Mouse (Mus musculus) bone marrow, adult 2 months (tissue): ENCODE measurements at regions not wholly inside any gene's neighbourhood (a gene's known extent, or its start where the extent isn't known, plus 50 kb on each side); places are given as distances from the start of the nearest gene placed in this dataset.
"Not testable (repeated sequence)": the region's sequence is repeated elsewhere in the genome, so short reads cannot be mapped to it uniquely, and the experiment has no call there.

ENCODE experiments used
- H3K27ac ChIP-seq: fragments of 200-500 bp; 2 replicates; pipeline ENCODE4 v1.5.1; 2012; ENCODE audit warnings: low read depth, mild to moderate bottlenecking, control low read depth, inconsistent platforms, low read length; ENCODE audit not compliant: control insufficient read depth, poor library complexity, insufficient read depth
- H3K4me1 ChIP-seq: fragments of 200-500 bp; 2 replicates; pipeline ENCODE4 v1.6.1; 2011; ENCODE audit warnings: low read length; ENCODE audit not compliant: control insufficient read depth, insufficient read depth
- H3K4me3 ChIP-seq: fragments of 200-500 bp; replicated peaks from 2 replicates; pipeline ENCODE3; 2011; ENCODE audit warnings: mild to moderate bottlenecking, low read depth, low read length, control low read depth; ENCODE audit not compliant: control insufficient read depth
- CTCF ChIP-seq: fragments of 200-500 bp; IDR thresholded peaks from 2 replicates; pipeline ENCODE4 v1.5.1; 2011; ENCODE audit warnings: low read length, control low read depth; ENCODE audit not compliant: control insufficient read depth, insufficient read depth
- POLR2A ChIP-seq: fragments of 200-500 bp; IDR thresholded peaks from 2 replicates; pipeline ENCODE4 v1.6.1; 2011; ENCODE audit warnings: low read depth, mild to moderate bottlenecking, control low read depth, low read length, borderline replicate concordance; ENCODE audit not compliant: control insufficient read depth
- WGBS: fragments of 180-500 bp; shearing (Covaris S2); methylation state at CpG from one replicate; pipeline ENCODE4 v1.1.7; 2018; 5-methylcytosine and 5-hydroxymethylcytosine counted together

GRCm38 (mm10) chr6:48215212-48215611 is 128.8 kb upstream of the Zfp746 start:
- Histone ChIP-seq H3K4me1 (no peaks in the 10 kb centered on the region), H3K4me3 (no peak overlapping the region), H3K27ac (no peak overlapping the region)
- 84% methylated on average over 4 of the region's 4 CpGs for WGBS
- TF ChIP-seq POLR2A = no peak
- TF ChIP-seq CTCF = no peak

- no peaks in the 10 kb centered on the region for H3K4me1 ChIP-seq
- 81% methylated on average over 2 of the region's 2 CpGs for WGBS
- H3K27ac ChIP-seq = no peak overlapping the region
- TF ChIP-seq CTCF (no peak), POLR2A (no peak)
- no peak overlapping the region for H3K4me3 ChIP-seq
These were observed 123.3 kb upstream of the Zfp746 start for GRCm38 (mm10) chr6:48209739-48210138.

GRCm38 (mm10) chr6:48209103-48209502 is 122.7 kb upstream of the Zfp746 start:
- Histone ChIP-seq H3K27ac (no peak overlapping the region), H3K4me3 (no peak overlapping the region), H3K4me1 (no peaks in the 10 kb centered on the region)
- TF ChIP-seq POLR2A = no peak
- no peak for TF ChIP-seq CTCF
- 78% methylated on average over 2 of the region's 2 CpGs for WGBS

GRCm38 (mm10) chr6:48205722-48206121 is 119.3 kb upstream of the Zfp746 start:
- 84% methylated on average over 5 of the region's 5 CpGs for WGBS
- no peak overlapping the region for H3K4me3 ChIP-seq
- no peak overlapping the region for H3K27ac ChIP-seq
- no peaks in the 10 kb centered on the region for H3K4me1 ChIP-seq
- TF ChIP-seq CTCF = peak; percentile 44; the same call in 1 of the 2 replicates
- TF ChIP-seq POLR2A = no peak

GRCm38 (mm10) chr6:48199951-48200350 is 113.6 kb upstream of the Zfp746 start:
- WGBS = 41% methylated on average over 3 of the region's 3 CpGs
- TF ChIP-seq POLR2A = no peak
- TF ChIP-seq CTCF = no peak

GRCm38 (mm10) chr6:48198806-48199205 is 112.4 kb upstream of the Zfp746 start:
- Histone ChIP-seq H3K4me1 (no peaks in the 10 kb centered on the region), H3K4me3 (no peak overlapping the region), H3K27ac (no peak overlapping the region)
- TF ChIP-seq CTCF (no peak), POLR2A (no peak)
- WGBS = 79% methylated on average over 1 of the region's 1 CpGs

More at GRCm38 (mm10) chr6:48199951-48200350, 113.6 kb upstream of the Zfp746 start:
- H3K4me3 ChIP-seq = no peak overlapping the region
- H3K4me1 ChIP-seq = no peaks in the 10 kb centered on the region
- no peak overlapping the region for H3K27ac ChIP-seq

GRCm38 (mm10) chr6:48197696-48198378 is 111.4 kb upstream of the Zfp746 start:
- H3K27ac ChIP-seq = no peak overlapping the region
- no peaks in the 10 kb centered on the region for H3K4me1 ChIP-seq
- H3K4me3 ChIP-seq = no peak overlapping the region
- 79% methylated on average over 4 of the region's 4 CpGs for WGBS
- TF ChIP-seq CTCF (no peak), POLR2A (no peak)

GRCm38 (mm10) chr6:48188363-48188762 is 102.0 kb upstream of the Zfp746 start:
- not testable (repeated sequence) for H3K4me3 ChIP-seq, H3K27ac ChIP-seq, H3K4me1 ChIP-seq
- WGBS = 28% methylated on average over 2 of the region's 2 CpGs

- no peak for TF ChIP-seq POLR2A
- TF ChIP-seq CTCF = no peak
- WGBS = 62% methylated on average over 1 of the region's 1 CpGs
- Histone ChIP-seq H3K27ac (no peak overlapping the region), H3K4me3 (no peak overlapping the region), H3K4me1 (no peaks in the 10 kb centered on the region)
These were observed 98.9 kb upstream of the Zfp746 start for GRCm38 (mm10) chr6:48185311-48185710.

GRCm38 (mm10) chr6:48178360-48179120 is 92.1 kb upstream of the Zfp746 start:
- H3K4me3 ChIP-seq = no peak overlapping the region
- WGBS = 77% methylated on average over 3 of the region's 3 CpGs
- no peak for TF ChIP-seq CTCF
- TF ChIP-seq POLR2A = no peak
- no peaks in the 10 kb centered on the region for H3K4me1 ChIP-seq
- no peak overlapping the region for H3K27ac ChIP-seq
